Mouse (Mus musculus) embryo, embryonic 10.5 days (tissue): ENCODE data around the gene Serp2.
A peak's percentile ranks its signal among the peaks of the same experiment; 100 is the strongest.
"Not testable (repeated sequence)": the region's sequence is repeated elsewhere in the genome, so short reads cannot be mapped to it uniquely, and the experiment has no call there.

Source experiments
- DNase-seq: peaks from one replicate; pipeline ENCODE4 v3.0.0-alpha.2; 2015; ENCODE audit warnings: low spot score

Gene Serp2

GRCm38 (mm10) chr14:76569271-76569961 lies 12.7 kb upstream of the Serp2 start:
- DNase-seq = peak; percentile 55

DNA sequence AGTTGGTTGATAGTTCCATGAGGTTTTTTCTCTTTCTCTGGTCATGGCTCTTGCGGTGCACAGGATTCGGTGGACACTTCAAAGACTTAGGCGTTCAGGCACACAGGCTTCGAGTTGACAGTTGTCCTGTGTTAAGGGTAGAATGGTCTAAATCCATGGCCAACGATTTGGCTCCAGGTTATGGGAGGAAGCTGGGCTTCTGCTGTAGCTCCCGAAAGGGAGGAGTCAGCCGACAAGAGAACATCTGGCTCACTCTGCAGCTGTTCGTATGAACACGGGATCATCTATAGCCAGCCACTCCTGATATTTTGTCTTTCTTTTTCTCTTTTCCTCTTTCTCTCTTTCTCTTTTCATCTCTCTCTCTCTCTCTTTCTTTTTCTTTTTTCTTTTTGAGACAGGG lies 11.9 kb upstream of the Serp2 start:
- no peak for DNase-seq

- no peak for DNase-seq
Observed at GRCm38 (mm10) chr14:76567280-76567679, 10.6 kb upstream of the Serp2 start.

GRCm38 (mm10) chr14:76566711-76567110 lies 10.0 kb upstream of the Serp2 start:
- DNase-seq = no peak

- no peak for DNase-seq
Observed at GRCm38 (mm10) chr14:76566193-76566592, 9.5 kb upstream of the Serp2 start.

DNA sequence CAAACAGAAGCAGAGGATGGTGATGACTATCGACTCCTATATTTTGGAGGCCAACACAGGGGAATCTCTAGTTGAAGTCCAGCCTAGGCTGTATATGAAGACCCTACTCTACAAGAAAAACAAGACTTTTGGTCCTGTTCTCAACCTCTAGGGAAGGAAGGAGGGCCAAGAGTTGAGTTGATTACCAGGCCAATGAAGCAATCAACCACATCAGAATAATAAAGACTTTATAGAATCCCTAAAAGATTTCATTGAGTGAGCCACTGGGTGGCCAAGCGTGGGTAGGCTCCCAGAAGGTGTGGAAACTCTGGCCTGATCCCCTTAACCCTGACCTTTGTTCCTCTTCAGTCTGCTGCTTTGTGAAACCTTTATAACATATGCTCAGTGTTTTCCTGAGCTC lies 2.5 kb upstream of the Serp2 start:
- DNase-seq = no peak

- DNase-seq = not testable (repeated sequence)
Observed at GRCm38 (mm10) chr14:76558171-76558570, 1.5 kb upstream of the Serp2 start.

DNA sequence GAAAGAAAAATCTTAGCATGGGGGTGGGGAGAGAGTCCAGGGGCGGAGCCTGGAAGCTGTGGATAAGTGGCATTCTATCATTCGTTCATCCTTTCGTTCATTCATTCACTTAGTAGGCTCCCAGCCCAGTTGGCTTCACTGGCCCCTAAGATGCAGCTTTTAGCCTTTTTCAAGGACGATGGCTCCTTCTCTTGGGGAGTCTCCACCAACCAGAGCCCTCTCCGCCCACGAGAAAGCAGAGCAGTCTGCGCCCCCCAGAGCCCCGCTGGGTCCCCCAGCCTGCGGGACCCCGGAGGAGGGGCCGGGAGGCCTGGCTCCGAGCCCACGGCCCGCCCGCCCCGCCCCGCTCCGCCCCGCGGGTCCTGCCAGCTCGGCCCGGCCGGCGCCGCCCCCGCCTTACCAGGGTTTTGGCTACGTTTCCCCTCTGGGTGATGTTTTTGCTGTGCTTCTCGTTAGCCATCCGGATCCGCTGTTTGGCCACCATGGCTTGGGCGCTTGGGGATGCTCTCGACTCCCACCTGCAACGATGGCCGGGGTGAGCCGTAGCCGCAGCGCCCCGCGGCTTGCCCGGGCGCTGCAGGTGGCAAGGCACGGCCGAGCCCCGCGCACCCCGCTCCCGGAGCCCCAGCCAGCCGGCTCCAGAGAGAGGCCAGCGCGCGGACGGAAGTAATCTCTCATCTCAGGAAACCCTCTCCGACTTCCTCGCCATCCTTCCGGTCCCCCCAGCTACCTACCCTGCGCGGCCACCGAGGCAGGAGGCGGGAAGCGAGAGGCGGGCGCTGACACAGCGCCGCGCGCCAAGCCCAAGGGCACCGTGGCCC lies 448 bp downstream of the Serp2 start:
- DNase-seq = peak; percentile 70

DNA sequence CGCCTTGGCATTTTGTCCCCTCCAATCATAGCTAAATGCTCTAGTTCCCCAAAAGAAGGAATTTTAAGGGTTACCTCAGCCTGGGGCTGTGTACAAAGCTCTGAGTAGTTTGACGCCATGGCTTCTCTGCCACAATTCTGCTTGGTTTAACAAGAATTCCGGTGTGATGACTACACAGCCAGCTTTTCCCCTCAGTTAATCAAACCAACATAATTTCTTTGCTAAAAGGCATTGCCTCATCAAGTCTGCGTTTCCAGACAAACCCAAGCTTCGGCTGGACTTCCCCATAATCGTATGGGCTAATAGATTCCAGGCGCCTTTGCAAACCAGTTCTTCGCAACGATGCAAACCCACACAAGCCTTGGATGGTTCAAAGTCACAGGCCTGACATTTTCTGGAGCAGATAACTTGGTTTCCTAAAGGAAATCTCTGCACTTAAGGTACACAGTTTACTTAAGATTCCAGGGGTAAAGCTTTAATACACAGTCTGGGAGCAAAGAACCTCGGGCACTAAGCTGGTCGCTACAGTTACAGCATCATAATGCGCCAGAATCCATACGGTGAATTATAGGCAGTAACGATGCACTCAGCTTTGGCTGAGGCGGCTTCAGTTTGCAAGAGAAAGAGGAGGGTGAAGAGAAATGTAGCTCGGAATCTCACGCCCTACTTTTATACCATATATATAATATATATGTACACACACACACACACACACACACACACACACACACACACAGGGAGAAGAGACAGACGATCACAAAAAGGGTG lies 1.2 kb downstream of the Serp2 start:
- DNase-seq = peak; percentile 44

GRCm38 (mm10) chr14:76544136-76544535 lies 12.6 kb downstream of the Serp2 start:
- no peak for DNase-seq

DNA sequence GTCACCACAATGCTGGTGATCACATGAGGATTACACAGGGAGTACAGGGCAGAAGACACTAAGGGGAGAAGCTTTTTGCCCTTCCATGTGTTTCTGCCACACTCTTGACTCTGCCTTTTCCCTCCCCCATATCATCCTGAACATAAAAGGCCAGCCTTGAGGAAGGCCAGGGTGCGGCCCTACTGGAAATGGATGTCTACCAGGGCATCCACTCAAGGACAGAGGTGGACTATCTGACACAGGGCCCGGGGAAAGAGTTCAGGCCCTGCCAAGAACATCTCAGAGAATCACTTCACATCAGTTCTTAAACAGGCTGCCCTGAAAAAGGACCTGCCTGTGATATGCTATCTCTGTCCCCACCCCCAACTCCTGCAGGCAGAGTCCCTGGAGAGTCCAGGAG lies 15.3 kb downstream of the Serp2 start:
- no peak for DNase-seq

DNA sequence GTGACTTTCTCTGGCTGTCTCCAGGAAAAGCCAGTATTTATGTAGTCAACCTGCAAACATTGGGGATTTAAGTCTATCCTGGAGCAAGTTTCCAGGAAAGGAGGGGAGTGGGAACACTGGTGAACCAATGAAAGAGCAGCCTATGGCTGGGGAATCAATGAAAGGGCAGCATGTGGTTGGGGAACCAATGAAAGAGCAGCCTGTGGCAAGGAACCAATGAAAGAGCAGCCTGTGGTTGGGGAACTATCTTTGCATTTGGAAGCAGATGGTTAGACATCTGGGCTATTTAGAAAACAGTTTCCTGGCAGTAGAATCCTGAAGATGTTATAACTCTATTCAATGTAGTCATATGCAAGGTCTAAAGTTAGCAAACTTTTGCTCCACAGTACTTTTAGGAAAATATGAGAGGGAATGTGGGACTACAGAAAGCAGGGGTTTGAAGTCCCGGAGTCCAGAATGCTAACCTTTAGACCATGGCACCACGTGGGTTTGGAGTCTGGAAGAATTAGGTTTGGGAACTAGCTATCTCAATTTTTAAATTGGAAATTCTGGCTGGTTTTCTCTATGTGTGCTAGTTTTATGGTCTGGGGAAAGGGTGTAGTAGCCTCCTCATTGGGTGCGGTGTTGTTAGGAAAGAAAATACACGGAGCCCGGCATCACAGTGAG lies 16.6 kb downstream of the Serp2 start:
- no peak for DNase-seq

DNA sequence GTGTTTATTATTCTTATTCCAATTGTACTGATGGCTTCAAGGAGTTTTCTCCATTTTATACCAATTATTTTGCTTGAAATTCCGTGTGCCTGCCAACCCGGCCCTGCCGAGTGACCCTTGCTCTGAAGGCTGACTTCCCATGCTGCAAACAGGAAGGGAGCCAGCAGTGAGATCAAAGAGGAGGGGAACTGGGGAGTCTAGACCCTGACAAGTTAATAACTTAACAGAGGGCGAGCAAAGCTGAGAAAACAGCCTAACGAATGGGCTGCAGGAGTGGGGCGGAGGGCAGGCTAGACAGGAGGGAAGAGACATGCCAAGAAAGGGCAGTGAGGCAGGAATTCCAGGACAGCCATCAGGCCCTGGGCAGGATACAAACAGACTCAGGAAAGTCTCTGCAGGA lies 19.8 kb downstream of the Serp2 start:
- DNase-seq = peak; percentile 74

- no peak for DNase-seq
Observed at GRCm38 (mm10) chr14:76535096-76535495, 21.6 kb downstream of the Serp2 start.

- peak; percentile 68 for DNase-seq
Observed at GRCm38 (mm10) chr14:76533170-76533815, 23.4 kb downstream of the Serp2 start.

GRCm38 (mm10) chr14:76532257-76533169 lies 24.2 kb downstream of the Serp2 start:
- peak; percentile 80 for DNase-seq

- no peak for DNase-seq
Observed at GRCm38 (mm10) chr14:76531027-76531660, 25.5 kb downstream of the Serp2 start.

DNA sequence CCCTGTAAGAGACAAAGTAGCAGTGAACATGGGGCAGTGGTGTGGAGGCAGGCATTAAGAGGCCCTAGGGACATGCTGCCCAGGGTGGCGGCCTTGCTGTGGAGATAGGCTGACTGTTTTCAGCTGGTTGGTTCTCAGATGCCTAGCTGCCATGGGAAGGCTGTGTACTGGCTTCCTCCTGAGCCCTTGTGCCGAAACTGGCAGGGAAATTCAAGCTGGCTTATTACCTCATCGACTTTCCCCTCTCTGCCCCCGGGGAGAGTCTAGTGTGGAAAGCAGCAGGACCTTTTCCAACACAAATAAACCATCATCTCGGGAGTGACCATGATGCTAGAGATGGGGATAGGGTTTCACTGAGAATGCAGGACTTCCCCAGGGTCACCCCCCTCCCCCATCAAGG lies 28.0 kb downstream of the Serp2 start:
- DNase-seq = peak; percentile 52

DNA sequence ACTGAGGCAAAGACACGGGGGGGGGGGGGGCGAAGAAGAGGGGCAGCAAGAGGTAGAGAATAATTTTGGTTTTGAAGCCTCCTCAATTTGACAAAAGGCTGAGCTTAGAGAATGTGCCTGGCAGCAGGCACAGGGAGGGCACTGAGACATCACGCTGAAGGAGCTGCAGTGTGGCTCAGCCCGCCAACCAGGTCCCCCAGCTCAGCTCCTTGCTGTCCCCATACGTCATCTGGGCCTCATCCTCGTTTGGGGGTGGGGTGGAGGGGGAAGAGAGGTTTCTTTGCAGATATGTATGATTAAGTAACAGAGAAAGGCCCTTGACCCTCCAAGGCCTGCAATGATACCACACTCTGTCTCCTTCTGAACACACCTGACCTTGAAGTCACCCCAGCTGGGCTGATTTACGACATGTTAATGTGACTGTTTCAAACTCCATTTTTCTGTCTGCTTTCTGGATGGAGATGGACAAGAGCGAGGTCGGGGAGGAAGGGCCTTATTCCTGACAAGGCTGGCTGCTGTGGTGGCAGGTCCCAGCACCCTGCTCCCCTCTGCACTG lies 28.9 kb downstream of the Serp2 start:
- peak; percentile 53 for DNase-seq
